Mouse (Mus musculus) neutrophil, adult 65 days (primary cell): ENCODE results near the gene Ell2. TPM values are rescaled to one million over a fixed set of nuclear protein-coding genes. Genes with fewer than 3 reads are reported as not detected.

Experiments used
- total RNA-seq: library from RNA; stranded (reverse); gene quantifications from 2 replicates; pipeline ENCODE4 v1.2.4, GENCODE M21; 2023

Gene Ell2
- total RNA-seq = 27.2 and 29.8 TPM in 2 replicates

GRCm38 (mm10) chr13:75706457-75706856, at the start of gene Ell2:
Ell2 (plus strand) TSS chr13:75706757.

Other genes starting within 250 kb of the Ell2 start
- 249 and 304 TPM in 2 replicates for gene Glrx, start 133.1 kb downstream of the Ell2 start, total RNA-seq
- gene Rhobtb3, start 237.2 kb downstream of the Ell2 start, total RNA-seq = 0.19 and 0.29 TPM in 2 replicates